Mouse (Mus musculus) CH12.LX (cell line): Measurements from ENCODE around the gene Rsph4a. TPM values are rescaled to one million over a fixed set of nuclear protein-coding genes. Genes with fewer than 3 reads are reported as not detected.

Source experiments
- DNase-seq: peaks from one replicate; pipeline ENCODE4 v3.0.0-alpha.2; 2013; ENCODE audit errors: extremely low read depth
- H3K27ac ChIP-seq: 2 replicates; pipeline ENCODE4 v1.5.1; 2012; ENCODE audit warnings: low read depth, mild to moderate bottlenecking, control low read depth, moderate library complexity; ENCODE audit not compliant: insufficient read depth
- H3K27me3 ChIP-seq: replicated peaks from 2 replicates; pipeline ENCODE3; 2012; ENCODE audit warnings: inconsistent platforms
- H3K36me3 ChIP-seq, 2 experiments: replicated peaks in 1 of 2; 2 replicates each; pipeline versions ENCODE3 to v1.6.1; 2012; ENCODE audit warnings: inconsistent platforms in 1 of 2, low read length in 1 of 2, mild to moderate bottlenecking in 1 of 2, mixed read lengths in 1 of 2, moderate library complexity in 1 of 2; ENCODE audit not compliant: control insufficient read depth in 1 of 2, insufficient read depth in 1 of 2
- H3K4me1 ChIP-seq, 2 experiments: 2 replicates each; pipeline ENCODE4 v1.6.1; 2012; ENCODE audit warnings: inconsistent platforms in 1 of 2, moderate library complexity in 1 of 2; ENCODE audit not compliant: insufficient read depth in 2 of 2, control insufficient read depth in 1 of 2
- H3K4me2 ChIP-seq: 2 replicates; pipeline ENCODE4 v1.6.1; 2012; ENCODE audit warnings: low read depth, mild to moderate bottlenecking, control low read depth; ENCODE audit not compliant: poor library complexity, insufficient read depth, severe bottlenecking
- H3K4me3 ChIP-seq, 3 experiments: fragments of 150-350 bp in 1 of 3; sonication (generic) in 1 of 3; replicated peaks in 1 of 3; 2 replicates each; pipeline versions ENCODE3 to v1.5.1; 2011 to 2012; ENCODE audit warnings: low read depth in 2 of 3, low read length in 2 of 3, mild to moderate bottlenecking in 2 of 3, moderate library complexity in 2 of 3, control low read depth in 1 of 3, improper control_type of control experiment in 1 of 3, inconsistent platforms in 1 of 3, mixed read lengths in 1 of 3; ENCODE audit not compliant: poor library complexity in 1 of 3
- H3K79me2 ChIP-seq: replicated peaks from 2 replicates; pipeline ENCODE4 v1.6.1; 2012; ENCODE audit warnings: mild to moderate bottlenecking, moderate library complexity; ENCODE audit not compliant: control insufficient read depth, poor library complexity, insufficient read depth, severe bottlenecking; ENCODE audit errors: extremely low read depth
- H3K9ac ChIP-seq: 2 replicates; pipeline ENCODE4 v1.6.1; 2012; ENCODE audit warnings: low read depth, mild to moderate bottlenecking, control low read depth, moderate library complexity; ENCODE audit not compliant: insufficient read depth
- H3K9me3 ChIP-seq: replicated peaks from 2 replicates; pipeline ENCODE3; 2012; ENCODE audit warnings: low read length, inconsistent platforms, mixed read lengths
- BHLHE40 ChIP-seq: IDR thresholded peaks from 2 replicates; pipeline ENCODE4 v1.6.1; 2011; ENCODE audit warnings: mild to moderate bottlenecking, low read depth, low read length, improper control_type of control experiment
- CHD1 ChIP-seq: IDR thresholded peaks from 2 replicates; pipeline ENCODE4 v1.6.1; 2012; ENCODE audit warnings: low read depth, low read length, improper control_type of control experiment, inconsistent platforms
- ELF1 ChIP-seq: IDR thresholded peaks from 2 replicates; pipeline ENCODE4 v1.6.1; 2014; ENCODE audit warnings: low read depth, mild to moderate bottlenecking, inconsistent platforms, low read length, improper control_type of control experiment
- JUND ChIP-seq: conservative IDR thresholded peaks from 2 replicates; pipeline ENCODE4 v1.6.1; 2011; ENCODE audit warnings: low read depth, low read length, improper control_type of control experiment
- KAT2A ChIP-seq: IDR thresholded peaks from 2 replicates; pipeline ENCODE4 v1.6.1; 2012; ENCODE audit warnings: low read length, improper control_type of control experiment, inconsistent platforms; ENCODE audit not compliant: insufficient replicate concordance
- MAX ChIP-seq: IDR thresholded peaks from 2 replicates; pipeline ENCODE4 v1.6.1; 2011; ENCODE audit warnings: low read length, improper control_type of control experiment
- MEF2A ChIP-seq: IDR thresholded peaks from 2 replicates; pipeline ENCODE4 v1.6.1; 2014; ENCODE audit warnings: low read depth, mild to moderate bottlenecking, inconsistent platforms, low read length, improper control_type of control experiment, borderline replicate concordance
- MXI1 ChIP-seq: IDR thresholded peaks from 2 replicates; pipeline ENCODE4 v1.6.1; 2011; ENCODE audit warnings: mild to moderate bottlenecking, low read depth, low read length, improper control_type of control experiment
- MYC ChIP-seq: IDR thresholded peaks from 2 replicates; pipeline ENCODE4 v1.6.1; 2011; ENCODE audit warnings: low read depth, mild to moderate bottlenecking, improper control_type of control experiment, low read length
- NRF1 ChIP-seq: IDR thresholded peaks from 2 replicates; pipeline ENCODE4 v1.6.1; 2014; ENCODE audit warnings: low read depth, mild to moderate bottlenecking, inconsistent platforms, low read length, improper control_type of control experiment, moderate library complexity
- POLR2A ChIP-seq: IDR thresholded peaks from 2 replicates; pipeline ENCODE4 v1.6.1; 2011; ENCODE audit warnings: low read depth, mild to moderate bottlenecking, improper control_type of control experiment, low read length
- POLR2AphosphoS2 ChIP-seq: IDR thresholded peaks from 2 replicates; pipeline ENCODE4 v1.6.1; 2011; ENCODE audit warnings: low read depth, low read length, improper control_type of control experiment
- RAD21 ChIP-seq: IDR thresholded peaks from 2 replicates; pipeline ENCODE4 v1.6.1; 2011; ENCODE audit warnings: low read depth, mild to moderate bottlenecking, low read length, improper control_type of control experiment, moderate library complexity
- RCOR1 ChIP-seq: conservative IDR thresholded peaks from 2 replicates; pipeline ENCODE4 v1.6.1; 2012; ENCODE audit warnings: low read depth, mild to moderate bottlenecking, inconsistent platforms, low read length, improper control_type of control experiment
- SMC3 ChIP-seq: IDR thresholded peaks from 2 replicates; pipeline ENCODE4 v1.6.1; 2011; ENCODE audit warnings: low read depth, low read length, improper control_type of control experiment
- TBP ChIP-seq: conservative IDR thresholded peaks from 2 replicates; pipeline ENCODE4 v1.6.1; 2011; ENCODE audit warnings: low read depth, low read length, improper control_type of control experiment
- TCF12 ChIP-seq: IDR thresholded peaks from 2 replicates; pipeline ENCODE4 v1.6.1; 2014; ENCODE audit warnings: low read depth, mild to moderate bottlenecking, inconsistent platforms, low read length, improper control_type of control experiment
- ZC3H11A ChIP-seq: IDR thresholded peaks from 2 replicates; pipeline ENCODE4 v1.6.1; 2012; ENCODE audit warnings: low read depth, mild to moderate bottlenecking, inconsistent platforms, low read length, improper control_type of control experiment
- ZMIZ1 ChIP-seq: IDR thresholded peaks from 2 replicates; pipeline ENCODE4 v1.6.1; 2012; ENCODE audit warnings: low read depth, mild to moderate bottlenecking, inconsistent platforms, low read length, improper control_type of control experiment
- ZNF384 ChIP-seq: IDR thresholded peaks from 2 replicates; pipeline ENCODE4 v1.6.1; 2012; ENCODE audit warnings: low read depth, low read length, improper control_type of control experiment, inconsistent platforms
- dilution Hi-C: fragments of 300-500 bp; cut with MboI; formaldehyde crosslinking; loops from 2 replicates; pipeline ENCODE4 v1.14.3; 2020; ENCODE audit warnings: low sequenced_read_pairs; ENCODE audit not compliant: extremely low pct_unique_long_range_greater_than_20kb, extremely low pct_ligation_motif_present
- in situ Hi-C: fragments of 300-500 bp; cut with MboI; formaldehyde crosslinking; loops from 3 replicates; pipeline ENCODE4 v1.14.3; 2019; ENCODE audit warnings: low sequenced_read_pairs, low pct_ligation_motif_present, low pct_unique_long_range_greater_than_20kb, mixed read lengths
- polyA plus RNA-seq: library from polyadenylated mRNA; unstranded; fragments of >175 nt; gene quantifications from 2 replicates; pipeline ENCODE4 v1.2.1, GENCODE M21; 2012; ENCODE audit warnings: low read depth; ENCODE audit not compliant: insufficient read length
- total RNA-seq, 2 experiments: library from RNA; depleted of rRNA; stranded (reverse); fragments of 300-350 nt in 1 of 2; fragments of >200 nt in 1 of 2; gene quantifications; 2 replicates each; pipeline ENCODE4 v1.2.3; 2012 to 2014

The Rsph4a gene
- total and polyA plus RNA-seq, 3 experiments, result not detected

- DNase-seq, result no peak
- Histone ChIP-seq H3K36me3 (peaks cover 37 to 69% of the 10 kb centered on the region in 2 experiments), H3K4me3 (no peak overlapping the region), H3K4me2 (no peak overlapping the region), H3K27me3 (no peaks in the 10 kb centered on the region), H3K4me1 (peaks cover 4 to 36% of the 10 kb centered on the region in 2 experiments; a peak in 3 of 4 replicates), H3K9me3 (no peaks in the 10 kb centered on the region), H3K9ac (no peak overlapping the region), H3K79me2 (peaks cover 59% of the 10 kb centered on the region), H3K27ac (no peak overlapping the region)
- TF ChIP-seq MEF2A, result no peak
- TF ChIP-seq BHLHE40, result no peak
- no peak for TF ChIP-seq TBP
- TF ChIP-seq NRF1, result no peak
- no peak for TF ChIP-seq RCOR1
- no peak for TF ChIP-seq RAD21
- TF ChIP-seq POLR2A, result no peak
- no peak for TF ChIP-seq TCF12
- TF ChIP-seq MYC, result no peak
- TF ChIP-seq SMC3, result no peak
- TF ChIP-seq JUND, result no peak
- in situ Hi-C loops (no loop called here), dilution Hi-C loops (no loop called here)
Observed at GRCm38 (mm10) chr10:33945390-33945789, 40.5 kb downstream of the Rsph4a start.

- dilution Hi-C loops, result no loop called here
- Histone ChIP-seq H3K36me3 (peaks cover 37 to 62% of the 10 kb centered on the region in 2 experiments), H3K4me1 (peaks cover 4 to 36% of the 10 kb centered on the region in 2 experiments; a peak in 3 of 4 replicates), H3K4me2 (no peak overlapping the region)
- TF ChIP-seq ELF1, result no peak
- no peak for TF ChIP-seq KAT2A
- no peak for TF ChIP-seq ZC3H11A
- TF ChIP-seq MXI1, result no peak
- TF ChIP-seq ZMIZ1, result no peak
- TF ChIP-seq TCF12, result no peak
- TF ChIP-seq POLR2AphosphoS2, result no peak
- TF ChIP-seq TBP, result no peak
- TF ChIP-seq MAX, result no peak
- no peak for TF ChIP-seq BHLHE40
- TF ChIP-seq CHD1, result no peak
- TF ChIP-seq RAD21, result no peak
- TF ChIP-seq ZNF384, result no peak
- TF ChIP-seq MEF2A, result no peak
- TF ChIP-seq, all 38 proteins: peak for 0
- no peak for DNase-seq
- H3K4me3 ChIP-seq, result no peak overlapping the region
- peaks cover 65% of the 10 kb centered on the region for H3K79me2 ChIP-seq
- no peak overlapping the region for H3K9ac ChIP-seq
- H3K27ac ChIP-seq, result no peak overlapping the region
- H3K27me3 ChIP-seq, result no peaks in the 10 kb centered on the region
- in situ Hi-C loops, result no loop called here
- H3K9me3 ChIP-seq, result no peaks in the 10 kb centered on the region
Observed at GRCm38 (mm10) chr10:33946336-33946735, 41.4 kb downstream of the Rsph4a start.
